Mouse (Mus musculus) neural tube, embryonic 15.5 days (tissue): Measurements from ENCODE around the gene Xlr4a. TPM values are rescaled to one million over a fixed set of nuclear protein-coding genes. Genes with fewer than 3 reads are reported as not detected.
"Not testable (repeated sequence)": the region's sequence is repeated elsewhere in the genome, so short reads cannot be mapped to it uniquely, and the experiment has no call there.

Experiments
- ATAC-seq: fragments of 200-750 bp; cut with Nextera tagmentation; 2 replicates; pipeline ENCODE4 v1.8.0; 2017; ENCODE audit warnings: mild to moderate bottlenecking, moderate TSS enrichment, moderate library complexity; ENCODE audit not compliant: low FRiP score
- H3K27ac ChIP-seq: fragments of 300-500 bp; sonication (generic); replicated peaks from 2 replicates; pipeline ENCODE4 v1.5.1; 2015; ENCODE audit warnings: mild to moderate bottlenecking, inconsistent platforms
- H3K27me3 ChIP-seq: fragments of 300-500 bp; sonication (generic); replicated peaks from 2 replicates; pipeline ENCODE4 v1.6.1; 2015; ENCODE audit warnings: inconsistent platforms
- H3K36me3 ChIP-seq: fragments of 300-500 bp; sonication (generic); 2 replicates; pipeline ENCODE4 v1.6.1; 2015; ENCODE audit warnings: inconsistent platforms
- H3K4me1 ChIP-seq: fragments of 300-500 bp; sonication (generic); 2 replicates; pipeline ENCODE4 v1.6.1; 2015; ENCODE audit warnings: inconsistent platforms
- H3K4me2 ChIP-seq: fragments of 300-500 bp; sonication (generic); 2 replicates; pipeline ENCODE4 v1.6.1; 2015; ENCODE audit warnings: inconsistent platforms, mild to moderate bottlenecking, moderate library complexity
- H3K4me3 ChIP-seq: fragments of 300-500 bp; sonication (generic); replicated peaks from 2 replicates; pipeline ENCODE4 v1.5.1; 2015; ENCODE audit warnings: mild to moderate bottlenecking, inconsistent platforms
- H3K9ac ChIP-seq: fragments of 300-500 bp; sonication (generic); replicated peaks from 2 replicates; pipeline ENCODE4 v1.6.1; 2015; ENCODE audit warnings: mild to moderate bottlenecking, inconsistent platforms
- H3K9me3 ChIP-seq: fragments of 300-500 bp; sonication (generic); replicated peaks from 2 replicates; pipeline ENCODE4 v1.6.1; 2016; ENCODE audit warnings: inconsistent platforms
- whole genome bisulfite sequencing: fragments of 180-500 bp; shearing (Covaris S2); methylation state at CpG from one replicate; pipeline ENCODE4 v1.1.7; 2015; ENCODE audit warnings: mixed read lengths; 5-methylcytosine and 5-hydroxymethylcytosine counted together
- polyA plus RNA-seq: library from polyadenylated mRNA; unstranded; fragments of >200 nt; fragmentation: Nextera tagmentation; extraction: Ambion mirVana; gene quantifications from 2 replicates; pipeline ENCODE4 v1.2.1, GENCODE M21; 2015

The Xlr4a gene
- 0.29 and 4.0 TPM in 2 replicates for polyA plus RNA-seq

DNA sequence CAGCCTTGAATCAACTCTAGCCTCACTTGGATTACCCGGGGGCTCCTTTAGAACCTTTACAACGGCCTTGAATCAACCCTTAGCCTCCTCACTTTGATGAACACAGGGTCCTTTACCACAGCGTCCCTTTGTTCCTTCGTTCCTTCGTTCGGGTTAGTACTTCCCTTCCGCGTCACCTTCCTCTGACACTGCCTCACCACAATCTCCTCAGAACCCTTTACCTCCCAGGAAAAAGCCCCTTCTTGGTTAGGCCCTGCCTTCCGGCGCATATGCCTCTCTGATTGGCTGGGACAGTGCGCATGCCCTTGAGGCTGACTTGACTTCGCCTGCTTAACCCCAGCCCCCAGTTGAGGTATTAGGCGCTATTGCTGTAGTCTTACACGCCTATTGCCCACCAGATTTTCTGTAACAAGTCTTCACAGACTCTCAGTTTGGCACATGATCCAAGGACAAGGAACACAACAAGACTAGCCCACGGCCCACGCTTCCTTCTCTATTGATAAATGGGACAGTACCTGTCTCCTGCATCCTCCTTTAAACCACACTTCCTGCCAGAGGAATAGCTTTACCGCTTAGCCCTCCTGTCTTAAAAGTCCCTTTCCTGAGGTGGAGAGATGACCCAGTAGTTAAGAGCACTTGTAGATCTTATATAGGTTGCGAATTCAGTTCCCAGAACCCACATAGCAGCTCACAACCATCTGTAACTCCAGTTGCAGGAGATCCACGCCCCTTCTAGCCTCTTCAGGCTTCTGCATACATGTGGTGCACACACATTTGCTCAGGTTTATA is at the start of gene Xlr4a:
Gene Xlr4a (minus strand): TSS at position 212 of the 789 bp plus-strand sequence.
- not testable (repeated sequence) for H3K9ac ChIP-seq, H3K27ac ChIP-seq, ATAC-seq, H3K4me1 ChIP-seq, H3K4me2 ChIP-seq, H3K4me3 ChIP-seq, H3K27me3 ChIP-seq, H3K36me3 ChIP-seq, H3K9me3 ChIP-seq
- WGBS = 86% methylated on average over 18 of the region's 19 CpGs

DNA sequence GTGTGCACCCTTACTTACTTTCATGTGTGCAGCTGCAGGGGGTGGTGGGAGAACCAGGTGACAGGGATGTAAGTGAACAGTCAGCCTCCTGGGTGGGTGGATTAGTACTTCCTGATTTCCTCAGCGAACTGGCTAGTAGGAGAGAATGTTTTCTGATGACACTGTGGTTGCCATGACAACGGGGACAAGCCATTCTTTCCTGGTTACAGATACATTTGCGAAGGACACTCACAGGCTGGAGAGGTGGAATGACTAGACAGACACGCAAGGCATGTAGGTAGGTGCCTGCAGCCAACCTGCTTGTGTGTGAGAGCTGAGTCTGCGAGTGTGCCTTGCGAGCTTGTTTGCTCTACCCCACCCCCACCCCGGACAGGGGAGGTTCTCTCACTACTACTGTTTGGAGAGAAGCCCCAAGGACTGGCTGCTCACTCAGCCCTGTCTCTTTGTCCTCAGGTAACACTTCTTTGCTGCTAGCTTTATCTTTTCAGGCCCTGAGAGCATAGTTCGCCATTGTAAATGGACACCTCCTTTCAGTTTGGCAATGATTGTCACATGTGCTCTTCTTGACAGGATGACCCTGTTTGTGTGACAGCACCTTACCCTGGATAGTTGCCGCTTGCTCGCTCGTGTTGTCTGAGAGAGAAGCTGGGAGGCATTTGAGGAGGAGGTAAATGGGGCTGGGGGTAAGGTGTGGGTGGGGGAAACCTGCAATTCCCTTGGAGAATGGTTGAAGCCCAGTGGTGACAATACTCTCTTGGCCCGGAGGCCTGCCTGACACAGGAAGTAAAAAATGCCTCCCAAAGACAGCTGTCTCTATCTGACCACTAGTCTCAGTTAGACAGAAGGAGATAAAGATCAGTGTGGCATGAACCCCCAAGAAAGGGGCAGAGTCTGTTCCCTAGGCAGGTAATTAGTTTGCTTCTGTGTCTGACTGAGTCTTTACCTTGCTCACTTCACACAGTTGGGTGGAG is 40.9 kb upstream of the Xlr4a start:
- H3K27me3 ChIP-seq, H3K4me2 ChIP-seq, H3K36me3 ChIP-seq, H3K4me1 ChIP-seq, H3K27ac ChIP-seq, H3K9me3 ChIP-seq, H3K4me3 ChIP-seq, H3K9ac ChIP-seq: not testable (repeated sequence)
- WGBS = no CpG with 5 or more reads among the region's 12 CpGs
- peak; percentile 76 for ATAC-seq

GRCm38 (mm10) chrX:73116747-73117146 is 34.5 kb upstream of the Xlr4a start, which contains the start of gene Gm14685:
Gm14685 (plus strand) TSS chrX:73117047.
- not testable (repeated sequence) for H3K9ac ChIP-seq, H3K9me3 ChIP-seq, H3K36me3 ChIP-seq, H3K27me3 ChIP-seq, H3K27ac ChIP-seq, H3K4me2 ChIP-seq, H3K4me3 ChIP-seq, H3K4me1 ChIP-seq, ATAC-seq
- WGBS = no CpG with 5 or more reads among the region's 7 CpGs

DNA sequence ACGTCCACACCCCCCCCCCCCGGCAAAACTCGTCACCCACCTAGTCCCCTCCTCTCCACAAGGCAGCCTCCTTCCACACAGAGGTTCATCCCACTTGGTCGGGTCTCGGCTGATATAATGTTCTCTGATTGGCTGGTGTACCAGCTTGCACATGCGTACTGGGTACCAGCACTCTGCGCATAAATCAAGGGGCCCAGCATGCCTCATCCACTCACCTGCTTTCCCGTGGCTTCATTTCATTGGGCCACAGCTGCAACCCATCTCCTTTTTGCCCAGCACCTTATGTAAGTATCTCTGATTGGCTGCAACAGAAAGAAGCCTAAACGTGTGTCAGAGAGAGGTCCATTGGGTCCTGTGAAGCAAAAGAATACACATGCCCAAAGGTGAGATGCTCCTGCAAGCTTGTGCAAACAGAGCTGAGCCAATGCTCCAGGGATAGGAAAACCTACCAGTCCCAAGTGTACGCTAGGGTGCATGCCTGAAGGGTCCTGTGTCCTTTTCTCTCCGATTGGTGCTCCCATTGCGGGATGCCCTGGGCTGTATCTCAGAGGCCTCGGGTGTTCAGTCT is 14.7 kb upstream of the Xlr4a start, which contains the start of gene Xlr3a:
Gene Xlr3a (minus strand): TSS at position 155 of the 568 bp plus-strand sequence.
- not testable (repeated sequence) for H3K27ac ChIP-seq, H3K36me3 ChIP-seq, H3K4me2 ChIP-seq, H3K27me3 ChIP-seq, H3K4me1 ChIP-seq, H3K9ac ChIP-seq, ATAC-seq, H3K9me3 ChIP-seq, H3K4me3 ChIP-seq
- WGBS = 66% methylated on average over 13 of the region's 13 CpGs

DNA sequence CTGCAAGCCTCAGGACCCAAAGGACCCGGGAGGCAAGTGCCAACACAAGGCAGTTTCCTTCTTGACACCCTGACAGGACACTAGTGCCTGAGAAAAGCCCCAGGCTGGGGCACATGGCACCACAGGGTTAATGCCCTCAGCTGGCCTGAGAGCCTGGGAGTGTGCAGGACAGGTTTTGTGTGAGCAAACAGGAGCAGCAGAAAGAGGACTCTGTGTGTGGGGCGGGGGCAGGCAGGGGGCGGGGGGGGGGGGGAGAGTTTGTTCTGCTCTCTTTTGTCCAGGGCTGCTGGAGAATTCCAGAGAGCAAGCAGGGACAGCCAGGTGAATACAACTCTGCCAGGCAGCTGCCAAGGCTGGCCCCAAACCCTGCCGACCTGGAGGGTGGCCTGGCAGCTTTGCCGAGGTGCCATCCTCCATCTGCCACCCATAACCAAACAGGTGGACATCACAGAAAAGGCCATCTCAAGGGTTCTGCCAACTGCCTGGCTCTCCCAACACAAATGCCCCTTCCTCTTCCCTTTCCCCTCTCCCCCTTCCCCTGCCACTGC is 15.4 kb downstream of the Xlr4a start:
- H3K9ac ChIP-seq, H3K36me3 ChIP-seq, H3K4me2 ChIP-seq, H3K9me3 ChIP-seq, H3K4me3 ChIP-seq, H3K27ac ChIP-seq, H3K27me3 ChIP-seq, ATAC-seq: not testable (repeated sequence)
- no CpG with 5 or more reads among the region's 5 CpGs for WGBS
- H3K4me1 ChIP-seq = 0 out of 2 replicates have a peak, but pooled peaks cover 10% of the 10 kb centered on the region

GRCm38 (mm10) chrX:73064415-73064793 is 17.9 kb downstream of the Xlr4a start, which contains the start of gene Pnma3:
Pnma3 (plus strand) TSS chrX:73064787.
- H3K4me3 ChIP-seq = peak within 1 kb of the TSS; percentile 43
- WGBS = 33% methylated on average over 7 of the region's 7 CpGs
- peak; percentile 72 for ATAC-seq
- peak within 1 kb of the TSS; percentile 24; the same call in 1 of the 2 replicates for H3K27ac ChIP-seq
- no peaks in the 10 kb centered on the region for H3K9me3 ChIP-seq
- H3K36me3 ChIP-seq = no peaks in the 10 kb centered on the region
- H3K9ac ChIP-seq = peak within 1 kb of the TSS; percentile 45
- no peaks in the 10 kb centered on the region for H3K27me3 ChIP-seq
- H3K4me2 ChIP-seq = peak within 1 kb of the TSS; percentile 65
- 0 out of 2 replicates have a peak, but pooled peaks cover 10% of the 10 kb centered on the region for H3K4me1 ChIP-seq

DNA sequence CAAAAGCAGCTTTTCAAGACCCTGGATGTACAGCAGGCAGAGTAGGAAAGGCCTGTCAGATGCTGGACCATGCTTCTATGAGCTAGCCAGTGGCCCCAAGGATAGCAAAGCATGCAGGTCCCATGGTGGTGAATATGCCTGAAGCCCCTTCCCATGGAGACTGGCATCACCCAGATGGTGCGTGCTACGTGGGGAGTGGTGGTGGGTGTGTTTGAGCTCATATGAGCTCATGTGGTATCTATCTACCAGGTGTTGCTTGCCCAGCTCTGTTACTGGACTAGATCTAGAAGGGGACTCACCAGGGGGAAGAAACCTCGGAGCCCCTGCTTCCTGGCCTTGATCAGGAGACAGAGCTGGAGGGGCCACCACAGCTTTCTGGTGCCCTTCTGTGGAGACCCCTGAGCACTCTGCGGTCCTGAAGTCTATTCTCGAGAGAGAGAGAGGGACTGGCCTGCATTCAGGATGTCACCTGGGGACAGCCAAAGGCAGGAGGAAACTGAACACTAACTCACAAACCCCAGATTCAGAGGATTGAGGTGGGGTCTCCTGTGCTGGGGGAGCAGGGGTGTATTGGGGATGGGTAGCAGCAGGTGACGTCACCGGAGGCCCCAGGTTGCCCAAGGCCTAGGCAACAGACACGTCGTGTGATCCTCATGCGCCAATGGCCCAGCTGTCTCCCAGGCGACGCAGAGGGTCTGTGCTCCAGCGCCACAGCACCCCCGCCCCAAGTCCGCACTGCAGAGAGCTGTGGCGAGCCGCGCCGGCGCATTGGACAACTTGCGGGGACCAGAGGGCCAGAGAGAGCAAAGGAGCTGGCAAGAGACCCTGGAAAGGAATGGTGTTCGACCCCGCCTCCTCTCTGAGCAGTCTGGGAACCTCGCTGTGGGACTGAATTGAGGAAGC is 18.5 kb downstream of the Xlr4a start:
- Histone ChIP-seq H3K4me1 (0 out of 2 replicates have a peak, but pooled peaks cover 10% of the 10 kb centered on the region), H3K27ac (peak overlapping the region; percentile 24; the same call in 1 of the 2 replicates), H3K9me3 (no peaks in the 10 kb centered on the region), H3K9ac (peak overlapping the region; percentile 45), H3K36me3 (no peaks in the 10 kb centered on the region), H3K27me3 (no peaks in the 10 kb centered on the region), H3K4me3 (peak overlapping the region; percentile 43), H3K4me2 (peak overlapping the region; percentile 65)
- 29% methylated on average over 24 of the region's 24 CpGs for WGBS
- peak; percentile 95 for ATAC-seq

DNA sequence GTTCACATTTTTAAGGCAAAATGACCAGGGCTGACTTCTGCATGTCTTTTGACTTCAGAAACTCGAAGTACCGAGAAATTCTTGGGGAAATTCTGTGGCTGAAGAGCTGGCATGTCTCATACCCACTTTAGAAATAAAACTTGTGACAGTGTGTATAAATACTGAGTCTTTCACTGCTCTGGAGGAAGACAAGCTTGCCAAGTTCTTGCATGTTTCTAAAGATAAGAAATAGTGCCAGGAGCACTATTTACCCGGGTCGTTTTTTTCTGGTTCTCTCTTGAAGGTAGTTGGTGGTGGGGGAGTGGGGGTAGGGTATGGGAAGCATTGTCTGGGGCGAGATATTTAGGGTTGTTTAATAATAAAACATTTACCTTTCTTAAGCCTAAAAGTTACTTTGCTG is 20.0 kb downstream of the Xlr4a start:
- WGBS = 52% methylated on average over 5 of the region's 5 CpGs
- H3K9me3 ChIP-seq = no peaks in the 10 kb centered on the region

GRCm38 (mm10) chrX:73061528-73061927 is 20.8 kb downstream of the Xlr4a start:
- no peak for ATAC-seq
- Histone ChIP-seq H3K9me3 (no peaks in the 10 kb centered on the region), H3K27me3 (no peaks in the 10 kb centered on the region), H3K4me2 (no peak overlapping the region), H3K4me1 (0 out of 2 replicates have a peak, but pooled peaks cover 10% of the 10 kb centered on the region), H3K9ac (no peak overlapping the region), H3K27ac (no peak overlapping the region), H3K4me3 (no peak overlapping the region), H3K36me3 (no peaks in the 10 kb centered on the region)
- WGBS = 72% methylated on average over 1 of the region's 1 CpGs

More for the DNA sequence above, 20.0 kb downstream of the Xlr4a start:
- no peak overlapping the region for H3K4me3 ChIP-seq
- no peaks in the 10 kb centered on the region for H3K27me3 ChIP-seq
- H3K36me3 ChIP-seq = no peaks in the 10 kb centered on the region
- 0 out of 2 replicates have a peak, but pooled peaks cover 10% of the 10 kb centered on the region for H3K4me1 ChIP-seq
- H3K9ac ChIP-seq = no peak overlapping the region
- no peak overlapping the region for H3K27ac ChIP-seq
- ATAC-seq = no peak
- H3K4me2 ChIP-seq = no peak overlapping the region

- peak; percentile 98 for ATAC-seq
- Histone ChIP-seq H3K4me3 (0 out of 2 replicates have a peak overlapping the region, but pooled peaks have one; percentile 5), H3K27me3 (no peaks in the 10 kb centered on the region), H3K4me2 (peak overlapping the region; percentile 36), H3K36me3 (no peaks in the 10 kb centered on the region), H3K9me3 (no peaks in the 10 kb centered on the region), H3K27ac (peak overlapping the region; percentile 73), H3K4me1 (peaks cover 2% of the 10 kb centered on the region; the same call in 1 of the 2 replicates), H3K9ac (no peak overlapping the region)
- 20% methylated on average over 14 of the region's 14 CpGs for WGBS
These were observed 28.3 kb downstream of the Xlr4a start for GRCm38 (mm10) chrX:73053860-73054563.
